Mouse (Mus musculus) left cerebral cortex, adult 9 months (tissue): ENCODE results near the gene Lefty2.
"Not testable (repeated sequence)": the region's sequence is repeated elsewhere in the genome, so short reads cannot be mapped to it uniquely, and the experiment has no call there.

Experiments
- DNase-seq, 2 experiments: peaks; one replicate each; pipeline ENCODE4 v3.0.0; 2022; ENCODE audit warnings: low spot score in 2 of 2

The Lefty2 gene

DNA sequence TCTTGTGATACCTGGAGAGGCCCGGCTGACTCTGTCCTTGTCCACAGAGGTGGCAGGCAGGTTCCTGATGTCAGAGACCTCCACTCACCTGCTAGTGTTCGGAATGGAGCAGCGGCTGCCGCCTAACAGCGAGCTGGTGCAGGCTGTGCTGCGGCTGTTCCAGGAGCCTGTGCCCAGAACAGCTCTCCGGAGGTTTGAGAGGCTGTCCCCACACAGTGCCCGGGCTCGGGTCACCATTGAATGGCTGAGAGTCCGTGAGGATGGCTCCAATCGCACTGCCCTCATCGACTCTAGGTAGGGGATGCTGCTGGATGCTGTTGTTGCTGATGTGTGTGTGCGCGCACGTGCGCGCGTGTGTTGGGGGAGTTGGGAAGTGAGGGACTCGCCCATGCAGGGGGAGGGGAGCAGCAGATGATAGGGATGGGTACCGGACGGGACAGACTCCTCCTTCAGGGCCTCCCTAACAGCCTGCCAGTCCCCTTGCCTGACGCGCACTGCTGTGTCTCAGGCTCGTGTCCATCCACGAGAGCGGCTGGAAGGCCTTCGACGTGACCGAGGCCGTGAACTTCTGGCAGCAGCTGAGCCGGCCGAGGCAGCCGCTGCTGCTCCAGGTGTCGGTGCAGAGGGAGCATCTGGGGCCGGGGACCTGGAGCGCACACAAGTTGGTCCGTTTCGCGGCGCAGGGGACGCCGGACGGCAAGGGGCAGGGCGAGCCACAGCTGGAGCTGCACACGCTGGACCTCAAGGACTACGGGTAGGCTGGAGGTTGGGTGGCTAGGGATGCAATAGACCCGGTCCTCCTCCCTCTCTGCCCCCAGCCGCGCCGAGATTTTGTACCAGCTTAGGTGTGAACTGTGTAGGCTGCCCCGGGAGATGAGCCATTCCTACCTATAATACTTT lies 1.4 kb downstream of the Lefty2 start:
- not testable (repeated sequence) for DNase-seq

DNA sequence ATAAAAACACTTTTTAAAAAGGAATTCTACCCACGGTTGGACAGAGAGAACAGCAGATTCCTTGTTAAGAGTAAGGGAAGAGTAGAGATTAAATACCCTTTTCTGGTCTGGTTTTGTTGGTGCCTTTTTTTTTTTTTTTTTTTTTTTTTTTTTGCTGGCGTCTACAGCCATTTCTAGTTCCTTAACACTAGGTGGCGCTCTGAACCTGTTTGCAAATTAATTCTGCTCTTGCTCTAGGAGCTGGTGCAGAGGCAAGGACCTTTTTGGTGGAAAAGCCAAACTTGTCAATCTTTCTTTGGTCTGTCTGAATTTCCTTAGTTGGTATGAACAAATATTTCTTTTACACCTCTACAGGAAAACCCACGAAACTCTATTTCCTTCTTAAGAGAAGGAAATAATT lies 8.2 kb downstream of the Lefty2 start:
- DNase-seq = no peak

DNA sequence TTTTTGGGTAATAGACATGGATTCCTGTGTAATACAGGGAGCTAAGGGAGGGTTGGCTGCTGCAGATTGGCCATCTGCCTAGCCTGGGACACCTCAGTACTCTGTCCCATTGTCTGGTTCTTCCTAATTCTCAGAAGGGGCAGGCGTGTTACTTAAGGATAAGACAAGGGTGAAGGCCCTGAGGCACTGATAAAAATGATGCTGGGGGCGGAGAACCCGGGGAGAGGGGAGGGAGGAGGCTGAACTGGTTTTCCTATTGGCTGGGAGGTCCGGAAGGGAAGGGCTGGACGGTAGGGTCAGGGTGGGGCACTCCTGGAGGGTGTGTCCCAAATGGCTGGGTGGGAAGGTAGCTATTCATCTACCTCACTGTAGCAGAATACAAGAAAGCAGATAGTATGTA lies 10.0 kb downstream of the Lefty2 start:
- no peak for DNase-seq

DNA sequence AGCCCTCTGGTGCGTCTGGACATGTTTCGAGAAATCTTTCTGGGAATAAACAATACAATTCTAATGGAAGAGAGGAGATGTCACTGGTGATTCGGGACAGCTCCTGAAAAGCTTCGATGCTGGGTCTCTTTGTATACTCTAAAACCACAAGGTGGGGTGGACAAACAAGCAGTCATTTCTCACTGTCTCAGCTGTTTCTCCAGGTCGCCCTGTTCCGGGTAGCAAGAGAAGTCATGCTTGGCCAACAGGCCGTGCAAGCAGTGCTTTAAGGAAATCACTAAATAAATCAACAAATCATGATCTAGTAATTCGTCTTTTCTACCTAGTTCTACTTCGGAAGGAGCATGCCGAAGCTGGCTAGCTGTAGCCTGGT lies 10.7 kb downstream of the Lefty2 start:
- peak in 1 of 2 experiments; percentile 13 for DNase-seq

DNA sequence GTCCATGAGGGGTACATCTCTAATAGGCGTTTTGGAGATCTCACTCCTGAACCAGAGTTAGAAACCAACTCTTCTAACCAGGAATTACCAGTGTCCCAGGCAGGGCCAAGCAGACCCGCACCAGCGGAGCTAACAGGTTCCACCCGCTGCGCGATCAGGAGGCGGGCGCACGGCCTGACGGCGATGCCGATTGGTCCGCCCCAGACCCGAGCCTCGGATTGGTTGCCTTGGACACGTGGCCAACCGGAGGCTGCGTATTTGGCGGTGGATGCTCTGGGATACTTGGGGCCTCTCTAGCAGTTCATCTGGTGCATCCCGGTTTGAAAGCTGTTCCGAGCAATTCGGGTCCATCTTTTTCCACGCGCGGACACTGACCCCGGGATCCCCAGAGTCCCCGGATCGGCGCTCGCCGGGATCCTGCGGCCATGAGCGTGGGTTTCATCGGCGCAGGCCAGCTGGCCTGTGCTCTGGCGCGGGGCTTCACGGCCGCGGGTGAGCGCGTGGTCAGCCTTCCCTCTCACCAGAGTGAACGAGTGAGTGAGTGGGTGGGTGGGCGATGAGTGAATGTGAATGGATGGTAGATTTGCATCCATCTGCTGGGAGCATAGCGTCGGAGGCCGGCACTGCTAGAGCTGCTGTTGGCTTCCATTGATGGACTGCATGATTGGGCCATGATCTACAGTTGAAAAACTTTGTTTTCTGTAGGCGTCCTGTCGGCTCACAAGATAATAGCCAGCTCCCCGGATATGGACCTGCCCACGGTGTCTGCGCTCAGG lies 11.3 kb downstream of the Lefty2 start, which contains the start of gene Pycr2:
Pycr2 (plus strand) TSS at position 255 of the 776 bp plus-strand sequence.
- peak; percentile 81 to 95 for DNase-seq

DNA sequence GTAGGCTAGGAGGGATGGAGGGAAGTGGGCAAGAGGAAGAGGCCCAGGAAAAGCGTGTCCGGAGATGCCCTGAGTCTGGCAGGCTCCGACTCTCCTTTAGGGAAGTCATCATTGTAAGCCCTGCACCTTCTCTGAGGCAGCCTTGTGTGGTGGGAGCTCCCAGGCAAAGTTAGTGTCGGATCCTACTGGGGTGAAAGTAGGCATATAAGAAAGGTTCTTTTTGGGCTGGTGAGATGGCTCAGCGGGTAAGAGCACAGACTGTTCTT lies 11.8 kb downstream of the Lefty2 start:
- DNase-seq = no peak

DNA sequence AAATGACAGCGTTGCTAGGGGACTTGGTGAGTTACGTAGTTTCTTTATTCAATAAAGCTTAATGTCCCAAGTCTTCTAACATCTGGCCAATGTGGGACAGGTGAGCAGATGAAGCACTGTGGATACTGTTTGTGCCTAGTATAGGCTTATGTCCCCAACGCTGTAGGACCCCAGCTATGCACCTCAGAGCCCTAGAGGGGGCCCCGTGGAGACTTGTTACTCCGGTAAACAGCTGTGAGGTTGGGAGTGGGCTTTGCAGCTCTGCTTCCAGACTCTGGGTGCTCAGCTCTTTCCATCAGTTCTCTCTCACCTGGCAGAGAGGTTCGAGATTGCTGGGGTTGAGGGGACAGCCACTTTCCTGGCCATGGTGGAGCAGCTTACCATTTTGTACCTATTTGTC lies 12.4 kb downstream of the Lefty2 start:
- DNase-seq = no peak

DNA sequence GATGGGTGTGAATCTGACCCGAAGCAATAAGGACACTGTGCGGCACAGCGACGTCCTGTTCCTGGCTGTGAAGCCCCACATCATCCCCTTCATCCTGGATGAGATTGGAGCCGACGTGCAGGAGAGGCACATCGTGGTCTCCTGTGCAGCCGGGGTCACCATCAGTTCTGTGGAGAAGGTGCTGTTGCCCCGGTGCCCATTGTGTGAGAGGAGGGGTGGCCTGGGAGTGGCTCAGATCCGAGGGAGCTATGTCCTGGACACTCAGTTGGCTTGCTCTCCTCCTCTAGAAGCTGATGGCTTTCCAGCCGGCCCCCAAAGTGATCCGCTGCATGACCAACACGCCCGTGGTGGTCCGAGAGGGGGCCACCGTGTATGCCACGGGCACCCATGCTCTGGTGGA lies 13.0 kb downstream of the Lefty2 start:
- no peak for DNase-seq

DNA sequence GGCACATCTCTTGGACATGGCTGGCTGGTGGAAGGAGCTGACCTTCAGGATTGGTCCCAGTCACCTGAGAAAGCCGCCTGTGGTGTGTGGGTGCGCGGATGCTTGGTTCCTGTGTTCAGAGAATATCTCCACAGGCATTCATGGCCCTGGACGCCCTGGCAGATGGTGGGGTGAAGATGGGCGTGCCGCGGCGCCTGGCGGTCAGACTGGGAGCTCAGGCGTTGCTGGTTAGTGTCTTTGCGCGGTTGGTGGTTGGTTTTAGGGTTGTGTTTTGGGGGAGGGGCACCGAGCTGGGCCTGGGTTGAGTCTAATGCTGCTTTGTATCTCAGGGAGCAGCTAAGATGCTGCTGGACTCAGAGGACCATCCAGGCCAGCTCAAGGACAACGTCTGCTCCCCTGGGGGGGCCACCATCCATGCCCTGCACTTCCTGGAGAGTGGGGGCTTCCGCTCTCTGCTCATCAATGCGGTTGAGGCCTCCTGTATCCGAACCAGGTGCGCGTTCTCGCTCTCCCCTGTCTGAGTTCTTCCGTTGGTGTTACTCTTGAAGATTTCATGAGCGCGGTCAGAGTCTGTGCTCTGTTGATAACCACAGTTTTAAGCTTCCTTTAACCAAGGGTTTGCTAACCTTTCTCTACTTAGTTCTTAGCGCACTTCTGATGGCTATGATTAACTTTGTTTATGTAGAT lies 13.7 kb downstream of the Lefty2 start:
- no peak for DNase-seq

DNA sequence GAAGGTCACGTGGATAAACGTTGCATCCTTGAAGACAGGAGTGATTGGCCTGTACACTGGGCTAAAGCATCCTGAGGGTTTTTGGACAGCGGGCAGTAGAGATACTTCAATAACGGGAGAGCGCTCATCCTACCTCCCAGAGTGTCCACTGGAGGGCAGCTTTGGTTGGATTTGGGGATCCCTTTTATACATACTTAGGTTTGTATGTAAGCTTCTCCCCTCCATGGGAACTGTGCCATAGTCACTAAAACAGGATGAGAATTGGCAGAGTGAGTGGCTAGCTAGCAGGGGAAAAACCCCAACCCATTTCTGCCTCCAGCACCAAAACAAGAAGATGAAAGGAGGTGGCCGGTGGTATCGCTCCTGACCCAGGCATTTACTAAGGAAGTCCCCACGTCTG lies 18.2 kb downstream of the Lefty2 start:
- DNase-seq = no peak

DNA sequence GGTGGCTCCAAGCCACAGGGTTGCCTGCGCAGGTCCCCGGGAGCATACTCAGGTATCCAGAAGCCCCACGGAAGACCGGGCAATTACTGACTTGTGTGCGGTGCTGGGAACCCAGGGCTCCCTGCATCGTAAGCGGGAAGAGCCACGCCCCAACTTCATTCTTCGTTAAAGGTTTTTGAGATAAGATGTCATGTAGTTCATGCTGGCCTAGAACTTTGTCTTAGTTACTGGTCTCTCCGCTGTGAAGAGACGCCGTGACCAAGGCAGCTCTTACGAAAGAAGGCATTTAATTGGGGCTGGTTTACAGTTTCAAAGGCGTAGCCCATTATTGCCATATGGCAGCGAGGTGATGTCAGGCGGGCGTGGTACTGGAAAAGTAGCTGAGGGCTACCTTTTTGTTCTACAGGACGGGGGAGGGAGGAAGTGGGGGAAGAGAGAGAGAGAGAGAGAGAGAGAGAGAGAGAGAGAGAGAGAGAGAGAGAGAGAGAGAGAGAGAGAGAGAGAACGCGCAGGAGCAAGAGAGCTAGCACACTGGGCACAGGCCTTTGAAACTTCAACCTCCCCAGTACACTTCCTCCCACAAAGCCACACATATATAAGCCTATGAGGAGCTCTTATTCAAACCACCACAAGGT lies 18.9 kb downstream of the Lefty2 start:
- DNase-seq = no peak

DNA sequence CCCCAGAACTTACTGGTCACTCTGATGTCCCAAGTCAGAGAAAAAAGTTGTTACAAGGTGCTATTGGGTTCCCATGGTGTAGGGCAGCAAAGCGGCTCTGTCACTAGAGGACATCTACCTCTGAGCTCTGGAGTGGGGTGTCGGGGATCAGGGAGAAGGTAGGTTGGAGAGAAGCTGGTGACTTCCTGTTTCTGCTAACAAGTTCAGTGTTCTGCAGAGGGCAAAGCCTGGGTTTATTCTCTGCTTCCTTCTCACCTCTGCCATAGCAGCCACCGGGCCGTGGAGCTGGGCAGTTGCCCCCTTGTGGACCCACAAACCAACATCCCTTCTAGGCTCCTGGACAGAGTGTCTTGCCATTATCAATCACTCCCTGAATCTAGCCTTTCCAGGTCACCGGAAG lies 19.9 kb downstream of the Lefty2 start:
- DNase-seq = no peak

DNA sequence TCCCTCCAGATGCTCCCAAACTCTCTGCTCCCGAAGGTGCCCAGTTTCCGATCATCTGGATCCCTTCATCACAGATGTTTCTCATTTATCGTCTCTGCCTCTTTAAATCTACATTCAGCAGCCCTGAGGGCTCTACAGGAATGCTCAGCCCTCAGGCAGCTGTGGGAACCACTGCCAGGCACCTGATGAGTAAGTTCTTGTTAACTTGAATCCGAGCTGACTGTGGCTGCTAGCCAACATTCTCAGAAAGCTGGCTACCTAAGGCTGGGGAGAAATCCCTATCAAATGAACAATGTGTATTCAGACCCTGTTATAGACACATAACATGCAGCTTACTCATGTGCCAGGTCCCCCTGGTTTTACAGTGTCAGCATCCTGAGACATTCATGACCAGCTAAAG lies 20.9 kb downstream of the Lefty2 start:
- no peak for DNase-seq

DNA sequence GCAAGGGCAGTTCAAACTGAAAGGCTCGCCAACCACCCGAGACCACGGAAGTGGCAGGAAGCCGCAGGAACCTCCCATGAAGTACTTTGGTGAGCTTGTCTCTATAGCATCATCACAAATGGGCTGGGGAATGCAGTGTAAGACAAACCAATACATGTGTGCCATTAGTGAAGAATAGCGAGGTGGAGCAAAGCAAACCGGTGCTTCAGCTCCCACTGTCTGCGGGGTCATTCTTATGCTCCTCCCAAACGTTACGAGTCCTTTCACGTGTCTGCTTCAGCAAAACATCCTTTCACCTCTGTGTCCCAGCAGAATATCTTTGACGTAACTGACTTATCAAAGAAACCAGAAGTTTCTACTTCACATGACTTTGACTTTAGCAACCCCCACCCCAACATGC lies 23.5 kb downstream of the Lefty2 start:
- no peak for DNase-seq

DNA sequence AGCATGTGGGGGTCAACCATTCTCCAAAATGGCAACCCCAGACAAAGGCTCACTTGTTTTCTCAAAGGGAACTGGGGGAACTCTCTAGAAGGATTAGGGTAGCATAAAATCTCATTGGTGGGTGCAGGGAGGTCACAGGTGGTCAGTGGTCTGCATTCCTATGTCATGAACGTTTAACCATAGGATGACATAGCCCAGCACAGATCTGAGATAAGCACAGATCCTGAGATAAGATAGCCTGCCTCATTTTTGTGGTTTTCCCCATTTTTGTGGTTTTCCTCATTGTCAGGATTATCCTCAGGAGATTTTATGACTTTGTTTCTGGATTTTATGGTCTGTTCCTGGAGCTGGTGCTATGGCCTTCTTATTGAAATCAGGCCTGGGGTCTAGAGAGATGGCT lies 24.1 kb downstream of the Lefty2 start:
- no peak for DNase-seq

DNA sequence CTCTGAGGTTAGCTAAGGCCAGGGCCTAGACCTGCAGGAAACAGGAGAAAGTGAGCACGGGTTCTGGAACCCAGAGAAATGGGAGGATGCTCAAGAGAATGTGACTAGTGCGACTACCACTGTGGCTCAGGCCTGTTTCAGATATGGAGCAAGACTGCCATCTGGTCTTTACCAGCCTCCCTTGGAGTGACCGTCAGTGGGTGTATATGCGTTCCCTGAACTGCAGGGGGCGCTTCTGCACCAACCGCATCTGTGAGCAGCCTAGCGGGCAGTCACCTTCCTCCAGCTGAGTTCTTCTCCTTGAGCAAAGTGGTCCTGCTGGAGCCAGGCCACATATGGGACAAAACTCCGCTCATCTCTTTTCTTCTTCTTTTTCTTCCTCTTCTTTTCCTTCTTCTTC lies 26.8 kb downstream of the Lefty2 start:
- no peak for DNase-seq

DNA sequence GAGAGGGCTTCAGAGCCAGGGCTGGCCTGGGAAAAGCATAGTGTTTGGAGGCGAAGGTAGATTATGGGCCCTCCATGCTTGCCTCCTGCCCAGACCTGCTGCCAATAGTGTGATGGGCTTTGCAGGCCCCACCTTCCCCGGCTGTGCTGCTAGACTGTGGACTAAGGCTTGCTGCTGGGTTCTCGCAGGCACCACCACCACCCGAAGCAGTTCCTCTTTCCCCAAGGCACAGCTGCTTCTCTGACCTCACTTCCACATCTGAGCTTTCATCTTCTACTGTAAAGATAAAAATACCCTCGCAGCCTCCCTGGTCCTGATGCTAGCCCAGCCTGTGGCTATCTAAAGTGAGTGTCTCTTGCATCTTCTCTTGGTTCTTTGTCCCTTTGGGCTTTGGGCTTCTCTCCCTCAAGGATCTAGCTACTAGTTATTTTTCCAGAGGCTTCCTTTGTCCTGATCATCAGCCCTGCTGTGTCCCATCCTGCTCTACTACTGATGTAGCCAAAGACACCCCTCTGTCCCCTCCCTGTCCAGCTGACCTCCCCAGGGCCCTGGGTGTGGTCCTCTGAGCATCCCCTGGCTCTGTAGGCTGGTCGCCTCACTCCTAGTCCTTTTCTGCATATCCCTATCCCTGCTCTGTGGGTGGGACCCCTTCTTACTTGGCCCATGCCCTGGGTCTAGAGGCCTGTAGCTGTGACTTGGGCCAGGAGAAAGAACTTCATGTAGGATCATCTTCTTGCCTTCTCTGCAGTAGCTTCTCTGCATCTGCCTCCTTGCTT lies 29.6 kb downstream of the Lefty2 start:
- DNase-seq = no peak

DNA sequence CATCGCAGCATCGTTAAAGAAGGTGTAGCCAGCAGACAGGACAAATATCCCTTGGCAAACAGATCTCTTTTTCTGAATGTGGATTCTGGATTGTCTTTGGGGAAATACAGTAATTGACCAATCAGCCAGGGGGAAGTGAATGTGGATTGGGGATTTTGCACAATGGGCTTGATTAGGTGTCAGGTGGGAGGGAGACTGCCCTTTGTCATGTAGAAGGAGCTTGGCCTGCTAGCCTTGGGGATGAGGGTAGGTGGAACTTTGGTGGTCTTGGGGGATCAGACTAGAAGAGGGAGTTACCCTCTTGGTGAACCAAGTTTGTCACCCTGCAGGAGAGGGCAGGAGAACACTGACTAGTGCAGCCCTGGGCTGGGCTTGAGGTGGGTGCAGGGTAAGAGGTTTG lies 31.8 kb downstream of the Lefty2 start:
- no peak for DNase-seq

DNA sequence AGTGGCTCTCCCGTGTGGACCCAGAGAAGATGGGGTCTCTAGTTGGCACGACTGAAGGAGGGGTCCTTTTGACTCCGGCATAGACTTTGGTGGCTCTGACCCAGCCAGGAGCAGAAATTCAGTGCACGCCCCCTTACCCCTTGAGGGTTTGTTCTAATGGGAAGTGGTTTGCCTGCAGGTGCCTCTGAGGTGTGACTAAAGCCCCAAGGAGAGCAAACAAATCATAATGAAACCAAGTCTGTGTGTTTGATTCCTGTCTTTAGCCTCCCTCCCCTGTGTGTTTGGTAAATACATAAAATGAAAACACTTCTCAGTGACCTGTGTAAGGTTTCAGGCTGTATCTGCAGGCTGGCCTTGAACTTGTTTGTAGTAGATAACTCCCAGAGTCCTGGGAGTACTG lies 33.4 kb downstream of the Lefty2 start:
- no peak for DNase-seq

DNA sequence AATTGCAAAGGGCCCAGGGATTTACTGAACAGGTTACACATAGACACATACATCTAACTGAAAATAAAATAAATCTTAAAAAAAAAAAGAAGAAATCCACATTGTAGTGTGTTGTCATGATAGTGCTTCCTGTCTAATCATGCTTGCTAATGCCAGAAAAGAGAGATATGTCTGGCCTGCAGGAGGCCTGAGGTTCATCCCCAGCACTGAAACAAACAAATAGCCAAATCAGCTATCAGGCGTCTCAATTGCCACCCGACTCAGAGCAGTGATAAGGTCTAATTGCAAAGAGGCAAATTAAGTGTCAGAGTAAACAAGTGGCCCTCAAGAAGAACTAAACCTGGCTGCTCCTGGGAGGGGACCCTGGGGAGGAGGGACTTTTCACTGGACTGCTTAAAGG lies 36.7 kb downstream of the Lefty2 start:
- DNase-seq = no peak

DNA sequence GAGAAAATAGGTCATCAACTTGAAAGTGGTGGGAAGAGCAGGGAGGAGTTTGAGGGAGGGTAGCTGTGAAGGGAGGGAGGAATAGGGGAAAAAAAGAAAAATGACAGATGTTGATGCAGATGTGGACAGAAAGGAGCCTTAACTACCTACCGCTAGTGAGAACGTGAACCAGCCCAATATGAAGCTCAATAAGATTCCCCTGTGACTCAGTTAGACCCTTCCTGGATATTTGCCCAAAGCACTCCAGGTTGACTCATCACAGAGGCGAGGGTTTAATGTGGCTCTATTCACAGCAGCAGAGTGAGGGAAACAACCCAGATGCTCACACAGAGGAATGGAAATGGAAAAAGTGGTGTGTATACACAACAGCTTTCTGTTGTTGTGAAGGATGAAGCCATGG lies 38.2 kb downstream of the Lefty2 start:
- no peak for DNase-seq

DNA sequence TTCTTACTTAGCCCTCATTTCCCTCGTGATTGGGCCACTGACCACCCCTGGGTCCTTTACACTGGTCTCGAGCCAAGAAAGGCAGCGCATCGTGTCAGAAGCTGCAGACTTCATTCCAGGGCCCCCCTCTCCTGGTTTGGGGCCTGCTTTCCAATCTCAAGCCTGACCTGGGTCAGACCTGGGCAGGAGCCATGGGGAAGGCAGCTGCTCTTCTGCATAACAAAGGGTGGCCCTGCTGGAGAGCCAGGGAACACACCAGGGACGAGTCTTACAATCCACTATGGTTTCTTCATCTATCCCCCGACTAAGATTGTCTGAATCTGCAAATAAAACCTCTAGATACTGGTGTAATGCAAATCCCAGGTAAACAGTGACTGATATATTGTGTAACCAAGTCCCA lies 40.8 kb downstream of the Lefty2 start:
- no peak for DNase-seq
